Mouse (Mus musculus): ENCODE measurements around the gene Prkg1.

DNA sequence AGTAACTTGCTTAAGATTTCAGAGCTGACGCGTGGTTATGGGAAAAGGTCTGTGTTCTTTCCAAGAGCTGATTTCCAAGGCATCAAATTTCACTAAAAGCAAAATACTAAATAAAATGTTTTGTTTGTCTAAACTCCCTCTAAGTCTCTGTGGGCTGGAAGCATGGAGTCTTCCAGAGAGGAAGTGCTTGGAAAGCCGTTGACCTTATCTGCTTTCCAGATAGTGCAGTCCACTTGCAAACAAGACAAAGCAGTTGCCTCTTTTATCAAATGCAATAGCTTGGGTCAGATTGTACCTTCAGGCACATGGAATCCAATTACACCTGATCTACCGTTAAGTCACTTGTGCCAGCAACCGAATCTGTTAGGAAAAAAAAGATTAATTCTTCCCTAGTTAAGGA lies 340.5 kb downstream of the Prkg1 start:
- TF ChIP-seq GATA1 (IDR thresholded peaks at IDR 0.05; ENCODE audit: borderline replicate concordance, low read length) (no peak), FLI1 (IDR thresholded peaks at IDR 0.05; ENCODE audit: low read length) (no peak)
